Comparison of ENCODE assay signal across 27 mouse cellular contexts in genomic region chr8:103608291-103608690, GRCm38 (mm10).
"Had no signal": no experiment of that assay in that cellular context is flagged by ENCODE, and none has a peak within 500 bp of the region (broad histone marks: within the 10 kb centered on the region; RNA-seq: fewer than 3 reads in every experiment).

No protein-coding gene starts in this region.

- H3K4me3 ChIP-seq: gastrocnemius, adult 2 months; heart, embryonic 10.5 days; heart, embryonic 12.5 days; hindbrain, embryonic 10.5 days; hindbrain, embryonic 12.5 days; intestine, embryonic 15.5 days; kidney, embryonic 15.5 days; limb, embryonic 13.5 days; limb, embryonic 15.5 days; liver, embryonic 12.5 days had no signal

- DNase-seq: gastrocnemius, adult 2 months; gastrocnemius, postnatal 10 days; gastrocnemius, postnatal 25 days; heart, adult 18-20 months; heart, postnatal 10 days; heart, postnatal 4 days; kidney, adult 11 months; kidney, adult 2 months; kidney, adult 9 months; kidney, postnatal 14 days; kidney, postnatal 36 days; layer of hippocampus, adult 9-11 months; layer of hippocampus, postnatal 36 days had no signal

- H3K9me3 ChIP-seq: heart, embryonic 10.5 days; heart, embryonic 12.5 days; hindbrain, embryonic 10.5 days; hindbrain, embryonic 12.5 days; intestine, embryonic 15.5 days; kidney, embryonic 15.5 days; limb, embryonic 13.5 days; limb, embryonic 15.5 days; liver, embryonic 12.5 days had no signal

- H3K27ac ChIP-seq: gastrocnemius, adult 2 months; heart, embryonic 10.5 days; hindbrain, embryonic 10.5 days; hindbrain, embryonic 12.5 days; hindbrain, embryonic 14.5 days; intestine, embryonic 15.5 days; kidney, embryonic 15.5 days; kidney, postnatal 0 days; limb, embryonic 13.5 days; limb, embryonic 15.5 days; liver, embryonic 12.5 days; liver, embryonic 14.5 days had no signal

- H3K9ac ChIP-seq: heart, embryonic 12.5 days; hindbrain, embryonic 12.5 days; hindbrain, embryonic 14.5 days; intestine, embryonic 15.5 days; kidney, embryonic 15.5 days; limb, embryonic 13.5 days; limb, embryonic 15.5 days; liver, embryonic 12.5 days; liver, embryonic 14.5 days had no signal

- H3K4me1 ChIP-seq: heart, embryonic 10.5 days; heart, embryonic 12.5 days; hindbrain, embryonic 10.5 days; hindbrain, embryonic 12.5 days; intestine, embryonic 15.5 days; kidney, embryonic 15.5 days; limb, embryonic 13.5 days; limb, embryonic 15.5 days; liver, embryonic 12.5 days had no signal

- H3K4me2 ChIP-seq: heart, embryonic 12.5 days; hindbrain, embryonic 12.5 days; hindbrain, embryonic 14.5 days; intestine, embryonic 15.5 days; kidney, embryonic 15.5 days; limb, embryonic 13.5 days; limb, embryonic 15.5 days; liver, embryonic 12.5 days had no signal

- H3K36me3 ChIP-seq: heart, embryonic 10.5 days; heart, embryonic 12.5 days; hindbrain, embryonic 10.5 days; hindbrain, embryonic 12.5 days; intestine, embryonic 15.5 days; kidney, embryonic 15.5 days; limb, embryonic 13.5 days; limb, embryonic 15.5 days; liver, embryonic 12.5 days had no signal

- ATAC-seq: hindbrain, embryonic 16.5 days; inflammation-experienced regulatory T-cells, adult 6 months; intestine, embryonic 15.5 days; liver, embryonic 12.5 days had no signal

- H3K27me3 ChIP-seq: heart, embryonic 12.5 days; hindbrain, embryonic 12.5 days; intestine, embryonic 15.5 days; kidney, embryonic 15.5 days; limb, embryonic 13.5 days; limb, embryonic 15.5 days; liver, embryonic 12.5 days had no signal
